Mouse (Mus musculus) stomach, postnatal 0 days (tissue): ENCODE data around the gene Dcun1d3. TPM values are rescaled to one million over a fixed set of nuclear protein-coding genes. Genes with fewer than 3 reads are reported as not detected.

Experiments used
- ATAC-seq: fragments of 200-750 bp; cut with Nextera tagmentation; 2 replicates; pipeline ENCODE4 v1.8.0; 2017; ENCODE audit not compliant: low FRiP score, low TSS enrichment
- DNase-seq: peaks from one replicate; pipeline ENCODE4 v3.0.0-alpha.2; 2016; ENCODE audit warnings: low spot score
- H3K27ac ChIP-seq: fragments of 300-500 bp; sonication (generic); replicated peaks from 2 replicates; pipeline ENCODE4 v1.5.1; 2014; ENCODE audit warnings: mild to moderate bottlenecking, control low read depth
- H3K27me3 ChIP-seq: fragments of 300-500 bp; sonication (generic); 2 replicates; pipeline ENCODE4 v1.6.1; 2014; ENCODE audit warnings: low read length; ENCODE audit not compliant: control insufficient read depth, insufficient read depth
- H3K36me3 ChIP-seq: fragments of 300-500 bp; sonication (generic); 2 replicates; pipeline ENCODE4 v1.6.1; 2014; ENCODE audit warnings: low read length, mixed read lengths; ENCODE audit not compliant: control insufficient read depth, insufficient read depth
- H3K4me1 ChIP-seq: fragments of 300-500 bp; sonication (generic); replicated peaks from 2 replicates; pipeline ENCODE4 v1.6.1; 2014; ENCODE audit warnings: antibody characterized with exemption; ENCODE audit not compliant: control insufficient read depth, insufficient read depth
- H3K4me2 ChIP-seq: fragments of 300-500 bp; sonication (generic); replicated peaks from 2 replicates; pipeline ENCODE4 v1.6.1; 2014; ENCODE audit warnings: low read depth, mild to moderate bottlenecking, control low read depth, moderate library complexity
- H3K4me3 ChIP-seq: fragments of 300-500 bp; sonication (generic); 2 replicates; pipeline ENCODE4 v1.5.1; 2014; ENCODE audit warnings: low read depth, low read length, control low read depth
- H3K9ac ChIP-seq: fragments of 300-500 bp; sonication (generic); 2 replicates; pipeline ENCODE4 v1.6.1; 2014; ENCODE audit warnings: mild to moderate bottlenecking, low read length, control low read depth, mixed read lengths
- H3K9me3 ChIP-seq: fragments of 300-500 bp; sonication (generic); 2 replicates; pipeline ENCODE4 v1.6.1; 2016; ENCODE audit warnings: low read length; ENCODE audit not compliant: control insufficient read depth
- CTCF ChIP-seq: IDR thresholded peaks from 2 replicates; pipeline ENCODE4 v1.5.1; 2016; ENCODE audit warnings: antibody characterized with exemption, low read depth, mild to moderate bottlenecking, moderate library complexity
- EP300 ChIP-seq: optimal IDR thresholded peaks from 2 replicates; pipeline ENCODE3; 2016; ENCODE audit warnings: antibody characterized with exemption
- WGBS: fragments of 180-500 bp; shearing (Covaris S2); extraction: QIAGEN DNeasy Blood & Tissue Kit; methylation state at CpG from one replicate; pipeline ENCODE4 v1.1.7; 2014; 5-methylcytosine and 5-hydroxymethylcytosine counted together
- polyA plus RNA-seq: library from polyadenylated mRNA; unstranded; fragments of >200 nt; fragmentation: Nextera tagmentation; extraction: Ambion mirVana; gene quantifications from 2 replicates; pipeline ENCODE4 v1.2.1, GENCODE M21; 2015

Dcun1d3 gene
- polyA plus RNA-seq, 1 experiment from 2014 or later = 11.5 TPM

DNA sequence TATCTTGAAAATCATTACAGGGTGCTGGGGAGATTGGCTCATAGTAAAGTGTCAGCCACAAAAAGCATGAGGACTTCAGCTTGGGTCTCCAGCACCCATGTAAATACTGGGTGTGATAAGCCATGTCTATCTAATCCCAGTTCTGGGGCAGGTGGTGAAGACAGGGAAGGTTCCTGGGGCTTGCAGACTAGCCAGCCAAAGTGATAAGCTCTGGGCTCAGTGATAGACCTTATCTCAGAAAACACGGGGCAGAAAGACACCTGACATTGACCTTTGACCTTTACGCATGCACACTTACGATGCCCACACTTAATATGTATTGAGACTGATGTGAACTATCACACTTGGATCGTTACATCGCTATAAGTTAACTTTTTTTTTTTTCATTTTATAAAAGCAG, 31.6 kb downstream of the Dcun1d3 start:
- 79% methylated on average over 5 of the region's 5 CpGs for WGBS
- TF ChIP-seq EP300 (no peak), CTCF (no peak)
- Histone ChIP-seq H3K4me1 (no peaks in the 10 kb centered on the region), H3K4me2 (no peak overlapping the region), H3K36me3 (no peaks in the 10 kb centered on the region; the same call in 1 of the 2 replicates), H3K4me3 (no peak overlapping the region), H3K9me3 (no peaks in the 10 kb centered on the region), H3K9ac (no peak overlapping the region), H3K27ac (no peak overlapping the region), H3K27me3 (no peaks in the 10 kb centered on the region)
- ATAC-seq = no peak
- no peak for DNase-seq

DNA sequence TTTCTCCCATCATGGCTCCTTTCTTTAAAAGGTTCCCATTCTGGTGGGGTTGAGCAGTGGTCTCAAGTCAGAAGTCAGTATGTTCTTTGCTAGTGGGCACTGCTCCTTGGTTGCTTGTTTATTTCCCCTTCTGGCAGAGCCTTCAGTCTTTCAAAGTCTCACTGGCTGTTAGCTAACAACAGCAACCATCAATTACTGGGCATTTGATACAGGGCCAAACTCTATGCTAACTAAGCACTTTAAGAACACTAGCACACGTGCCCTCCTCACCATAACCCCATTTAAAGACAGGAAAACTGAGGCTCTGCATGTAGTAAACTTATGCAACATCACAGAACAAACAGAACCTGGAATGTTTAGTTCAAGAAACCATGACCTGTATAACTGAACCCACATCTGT, 33.9 kb downstream of the Dcun1d3 start:
- Histone ChIP-seq H3K9ac (no peak overlapping the region; the same call in 1 of the 2 replicates), H3K27ac (peak overlapping the region; percentile 86), H3K4me3 (no peak overlapping the region), H3K9me3 (no peaks in the 10 kb centered on the region), H3K27me3 (no peaks in the 10 kb centered on the region), H3K4me2 (0 out of 2 replicates have a peak overlapping the region, but pooled peaks have one; percentile 20), H3K36me3 (peaks cover 6% of the 10 kb centered on the region), H3K4me1 (no peaks in the 10 kb centered on the region)
- 33% methylated on average over 1 of the region's 1 CpGs for WGBS
- DNase-seq (no peak), ATAC-seq (no peak)
- TF ChIP-seq EP300 = no peak
- no peak for TF ChIP-seq CTCF

DNA sequence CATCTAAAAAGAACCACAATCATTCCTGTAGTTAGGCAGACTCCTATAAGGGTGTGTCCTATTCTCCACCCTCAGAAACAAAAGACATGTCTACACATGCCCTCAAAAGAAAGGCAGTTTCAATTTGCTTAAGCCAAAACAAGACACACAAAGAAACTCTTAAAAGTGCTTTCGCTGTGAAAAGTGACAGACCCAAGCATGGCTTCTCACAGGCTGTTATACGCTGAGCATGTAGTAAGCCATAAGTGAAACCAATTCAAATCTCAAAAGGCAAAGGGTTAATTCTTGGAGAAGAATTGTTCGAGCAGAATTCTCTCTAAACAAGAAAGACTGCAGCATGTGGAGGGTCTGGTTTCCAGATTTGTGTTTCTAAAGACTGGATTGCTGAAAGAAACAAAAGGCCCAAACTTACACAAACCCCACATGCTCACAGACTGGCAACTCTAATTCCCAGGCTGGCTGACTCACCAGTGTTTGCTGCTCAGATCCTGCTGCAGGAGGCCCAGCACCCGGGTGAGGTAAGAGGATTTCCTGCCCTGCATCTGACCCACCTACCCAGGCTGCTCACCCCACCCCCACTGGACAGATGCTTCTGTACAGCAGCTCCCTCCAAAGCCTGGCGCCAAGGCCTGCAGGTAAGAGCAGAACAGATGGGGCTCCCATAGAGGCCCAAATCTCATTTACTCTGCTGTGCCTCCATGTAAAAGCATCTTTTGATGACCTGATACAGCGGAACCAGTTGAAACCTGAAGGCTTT, 34.6 kb downstream of the Dcun1d3 start:
- DNase-seq (peak; percentile 72), ATAC-seq (peak; percentile 90)
- Histone ChIP-seq H3K9me3 (no peaks in the 10 kb centered on the region), H3K9ac (peak overlapping the region; percentile 45; the same call in 1 of the 2 replicates), H3K4me3 (no peak overlapping the region), H3K4me2 (peak overlapping the region; percentile 20; the same call in 1 of the 2 replicates), H3K36me3 (peaks cover 6% of the 10 kb centered on the region), H3K27me3 (no peaks in the 10 kb centered on the region), H3K27ac (peak overlapping the region; percentile 86), H3K4me1 (no peaks in the 10 kb centered on the region)
- WGBS = 26% methylated on average over 6 of the region's 6 CpGs
- TF ChIP-seq EP300 = no peak
- no peak for TF ChIP-seq CTCF

DNA sequence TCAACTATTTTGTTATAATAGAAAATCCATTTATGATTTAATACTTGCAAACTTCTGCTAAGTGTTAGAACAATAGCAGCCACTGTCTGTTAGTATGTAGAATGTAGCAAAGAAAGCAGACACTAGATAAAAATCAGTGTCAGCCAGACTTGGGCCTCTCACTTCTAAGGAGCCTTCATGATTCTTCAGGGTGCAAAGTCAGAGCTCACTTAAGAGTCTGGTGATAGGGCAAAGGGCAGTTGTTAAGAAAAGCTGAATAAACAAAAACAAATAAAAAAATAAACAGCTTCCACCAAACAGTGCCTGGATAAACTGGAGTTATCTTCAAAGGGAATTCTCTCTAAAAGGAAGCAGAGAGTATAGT, 35.1 kb downstream of the Dcun1d3 start:
- Histone ChIP-seq H3K4me1 (no peaks in the 10 kb centered on the region), H3K27ac (peak overlapping the region; percentile 86), H3K9ac (no peak overlapping the region), H3K27me3 (no peaks in the 10 kb centered on the region), H3K4me2 (no peak overlapping the region), H3K4me3 (no peak overlapping the region), H3K9me3 (no peaks in the 10 kb centered on the region), H3K36me3 (peaks cover 6% of the 10 kb centered on the region)
- TF ChIP-seq CTCF = no peak
- no peak for TF ChIP-seq EP300
- no peak for DNase-seq
- ATAC-seq = no peak

DNA sequence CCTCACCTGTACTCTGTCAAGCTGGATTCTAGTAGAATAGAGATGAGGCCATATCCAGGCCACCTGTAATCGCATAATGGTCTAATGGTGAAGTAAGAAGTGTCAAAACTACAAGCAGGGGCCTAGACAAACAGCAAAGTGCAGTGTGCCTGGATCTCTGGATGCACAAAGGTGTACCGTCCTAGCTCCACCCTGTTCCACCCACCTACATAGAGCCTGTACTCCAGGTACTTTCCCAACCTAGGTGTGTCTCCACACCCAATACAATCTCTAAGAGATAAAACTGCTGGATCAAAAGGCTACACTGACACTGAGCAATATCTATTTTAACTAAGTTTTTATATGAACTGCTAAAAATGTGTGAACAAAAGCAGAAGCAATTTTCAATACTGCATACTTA, 35.5 kb downstream of the Dcun1d3 start:
- H3K4me3 ChIP-seq = no peak overlapping the region
- no peak overlapping the region for H3K4me2 ChIP-seq
- TF ChIP-seq EP300 = no peak
- no peak for TF ChIP-seq CTCF
- peak; percentile 50; the same call in 1 of the 2 replicates for ATAC-seq
- H3K4me1 ChIP-seq = no peaks in the 10 kb centered on the region
- 0 out of 2 replicates have a peak overlapping the region, but pooled peaks have one; percentile 30 for H3K27ac ChIP-seq
- H3K27me3 ChIP-seq = no peaks in the 10 kb centered on the region
- no peak overlapping the region for H3K9ac ChIP-seq
- no peak for DNase-seq
- WGBS = 42% methylated on average over 2 of the region's 2 CpGs
- H3K36me3 ChIP-seq = peaks cover 6% of the 10 kb centered on the region
- no peaks in the 10 kb centered on the region for H3K9me3 ChIP-seq

DNA sequence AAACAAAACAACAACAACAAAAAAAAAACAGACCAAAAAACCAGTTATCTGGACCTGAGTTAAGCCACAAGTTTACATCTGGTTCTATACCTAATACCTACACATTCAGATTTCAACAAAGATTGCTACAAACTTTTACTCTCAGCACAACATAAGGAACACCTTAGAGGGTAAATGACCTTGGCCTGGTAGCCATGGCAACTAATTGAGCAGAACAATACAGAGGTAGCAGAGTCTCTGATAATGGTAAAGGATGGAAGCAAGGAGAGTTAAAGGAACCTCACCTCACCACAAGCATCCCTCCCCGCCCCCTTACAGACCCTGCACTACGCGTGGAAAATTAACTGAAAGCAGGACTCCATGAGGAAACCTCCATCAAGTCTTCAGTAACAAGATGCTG, 36.0 kb downstream of the Dcun1d3 start:
- ATAC-seq (no peak), DNase-seq (no peak)
- no peak for TF ChIP-seq CTCF
- TF ChIP-seq EP300 = no peak
- peak overlapping the region; percentile 30; the same call in 1 of the 2 replicates for H3K27ac ChIP-seq
- peaks cover 6% of the 10 kb centered on the region for H3K36me3 ChIP-seq
- H3K9me3 ChIP-seq = no peaks in the 10 kb centered on the region
- no peak overlapping the region for H3K4me2 ChIP-seq
- H3K9ac ChIP-seq = no peak overlapping the region
- no peaks in the 10 kb centered on the region for H3K4me1 ChIP-seq
- WGBS = 73% methylated on average over 3 of the region's 3 CpGs
- no peaks in the 10 kb centered on the region for H3K27me3 ChIP-seq
- H3K4me3 ChIP-seq = no peak overlapping the region
